Mouse (Mus musculus) forebrain, embryonic 11.5 days (tissue): ENCODE measurements around the gene Itga2b. TPM values are rescaled to one million over a fixed set of nuclear protein-coding genes. Genes with fewer than 3 reads are reported as not detected.

ENCODE experiments used
- ATAC-seq: fragments of 200-750 bp; cut with Nextera tagmentation; replicated peaks from 2 replicates; pipeline ENCODE4 v1.8.0; 2017; ENCODE audit warnings: moderate TSS enrichment; ENCODE audit not compliant: low FRiP score
- DNase-seq: peaks from one replicate; pipeline ENCODE4 v3.0.0-alpha.2; 2017; ENCODE audit warnings: low spot score
- H3K27ac ChIP-seq: fragments of 300-500 bp; sonication (generic); 2 replicates; pipeline ENCODE4 v1.5.1; 2014; ENCODE audit warnings: low read depth, low read length
- H3K27me3 ChIP-seq: fragments of 300-500 bp; sonication (generic); 2 replicates; pipeline ENCODE4 v1.6.1; 2014; ENCODE audit warnings: mild to moderate bottlenecking, low read length, mixed read lengths; ENCODE audit not compliant: control insufficient read depth, insufficient read depth
- H3K36me3 ChIP-seq: fragments of 300-500 bp; sonication (generic); 2 replicates; pipeline ENCODE4 v1.6.1; 2014; ENCODE audit warnings: mild to moderate bottlenecking, low read length, moderate library complexity, mixed read lengths; ENCODE audit not compliant: control insufficient read depth, insufficient read depth
- H3K4me1 ChIP-seq: fragments of 300-500 bp; sonication (generic); replicated peaks from 2 replicates; pipeline ENCODE4 v1.6.1; 2014; ENCODE audit warnings: low read length, mixed read lengths; ENCODE audit not compliant: control insufficient read depth, insufficient read depth
- H3K4me2 ChIP-seq: fragments of 300-500 bp; sonication (generic); 2 replicates; pipeline ENCODE4 v1.6.1; 2014; ENCODE audit warnings: low read depth, mild to moderate bottlenecking, low read length, moderate library complexity, mixed read lengths; ENCODE audit not compliant: severe bottlenecking
- H3K4me3 ChIP-seq: fragments of 300-500 bp; sonication (generic); 2 replicates; pipeline ENCODE4 v1.5.1; 2014; ENCODE audit warnings: low read depth, low read length
- H3K9ac ChIP-seq: fragments of 300-500 bp; sonication (generic); 2 replicates; pipeline ENCODE4 v1.6.1; 2014; ENCODE audit warnings: low read length
- H3K9me3 ChIP-seq: fragments of 300-500 bp; sonication (generic); 2 replicates; pipeline ENCODE4 v1.6.1; 2016; ENCODE audit warnings: low read length, mixed read lengths; ENCODE audit not compliant: control insufficient read depth
- WGBS: fragments of 180-500 bp; shearing (Covaris S2); extraction: QIAGEN DNeasy Blood & Tissue Kit; methylation state at CpG from one replicate; pipeline ENCODE4 v1.1.7; 2014; 5-methylcytosine and 5-hydroxymethylcytosine counted together
- polyA plus RNA-seq: library from polyadenylated mRNA; unstranded; fragments of >200 nt; fragmentation: Nextera tagmentation; extraction: Ambion mirVana; gene quantifications from 2 replicates; pipeline ENCODE4 v1.2.1, GENCODE M21; 2014

The Itga2b gene
- polyA plus RNA-seq, 1 experiment from 2014 or later = 5.0 TPM

DNA sequence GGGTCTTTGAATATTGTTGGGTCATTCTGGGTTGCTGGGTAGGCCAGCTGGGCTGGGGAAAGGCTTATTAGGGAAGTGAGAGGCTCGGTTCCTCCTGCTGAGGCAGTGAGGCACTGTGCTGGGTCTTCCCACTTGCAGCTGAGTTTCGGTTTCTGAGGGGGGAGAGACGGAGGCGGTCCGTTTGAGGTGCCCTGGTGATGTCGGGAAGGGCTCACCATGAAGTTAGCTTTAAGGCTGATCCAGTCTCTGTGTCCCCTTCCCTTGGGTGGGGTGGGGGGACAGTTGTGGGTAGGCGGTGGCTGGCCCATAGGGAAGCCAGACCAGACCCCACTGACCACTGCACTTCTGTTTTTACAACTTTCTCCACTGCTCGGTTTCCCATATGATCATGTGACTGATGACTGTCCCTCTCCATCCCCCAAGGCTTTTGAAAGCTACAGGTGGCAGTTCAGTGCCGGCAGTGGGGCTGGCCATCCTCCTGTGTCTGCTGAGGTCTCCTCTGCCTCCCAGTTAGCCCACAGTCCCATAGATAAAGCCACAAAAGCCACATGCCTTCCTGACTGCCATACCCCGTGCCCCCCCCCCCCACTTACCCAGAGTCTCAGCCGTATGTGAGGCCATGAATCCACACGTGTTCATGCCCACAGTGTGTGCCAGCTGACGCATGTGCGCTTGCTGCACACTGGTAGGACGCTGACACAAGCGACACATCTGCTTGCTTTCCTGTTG lies 37.6 kb downstream of the Itga2b start:
- Histone ChIP-seq H3K9me3 (no peaks in the 10 kb centered on the region), H3K27ac (no peak overlapping the region), H3K9ac (no peak overlapping the region), H3K4me2 (no peak overlapping the region), H3K4me3 (no peak overlapping the region), H3K27me3 (no peaks in the 10 kb centered on the region), H3K36me3 (no peaks in the 10 kb centered on the region; the same call in 1 of the 2 replicates), H3K4me1 (peaks cover 5% of the 10 kb centered on the region; the same call in 1 of the 2 replicates)
- ATAC-seq = no peak
- no peak for DNase-seq
- 73% methylated on average over 16 of the region's 16 CpGs for WGBS

DNA sequence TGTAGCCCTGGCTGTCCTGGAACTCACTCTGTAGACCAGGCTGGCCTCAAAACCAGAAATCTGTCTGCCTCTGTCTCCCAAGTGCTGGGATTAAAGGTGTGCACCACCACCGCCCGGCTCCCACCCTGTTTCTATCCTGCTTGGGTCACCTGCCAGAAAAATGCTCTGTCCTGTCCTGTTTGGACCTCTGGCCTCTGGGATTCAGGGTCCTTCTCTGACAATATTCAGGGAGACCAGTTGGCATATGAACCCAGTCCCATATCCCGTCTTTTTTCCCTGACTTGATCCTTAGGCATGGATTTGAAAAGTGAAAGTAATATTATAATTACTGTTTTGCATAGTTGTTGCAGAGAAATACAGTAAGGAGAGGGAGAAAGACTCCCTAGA lies 38.2 kb downstream of the Itga2b start:
- Histone ChIP-seq H3K4me2 (no peak overlapping the region), H3K9me3 (no peaks in the 10 kb centered on the region), H3K27ac (no peak overlapping the region), H3K36me3 (no peaks in the 10 kb centered on the region; the same call in 1 of the 2 replicates), H3K27me3 (no peaks in the 10 kb centered on the region), H3K9ac (no peak overlapping the region), H3K4me1 (no peaks in the 10 kb centered on the region; the same call in 1 of the 2 replicates), H3K4me3 (no peak overlapping the region)
- WGBS = 85% methylated on average over 3 of the region's 3 CpGs
- no peak for ATAC-seq
- no peak for DNase-seq

DNA sequence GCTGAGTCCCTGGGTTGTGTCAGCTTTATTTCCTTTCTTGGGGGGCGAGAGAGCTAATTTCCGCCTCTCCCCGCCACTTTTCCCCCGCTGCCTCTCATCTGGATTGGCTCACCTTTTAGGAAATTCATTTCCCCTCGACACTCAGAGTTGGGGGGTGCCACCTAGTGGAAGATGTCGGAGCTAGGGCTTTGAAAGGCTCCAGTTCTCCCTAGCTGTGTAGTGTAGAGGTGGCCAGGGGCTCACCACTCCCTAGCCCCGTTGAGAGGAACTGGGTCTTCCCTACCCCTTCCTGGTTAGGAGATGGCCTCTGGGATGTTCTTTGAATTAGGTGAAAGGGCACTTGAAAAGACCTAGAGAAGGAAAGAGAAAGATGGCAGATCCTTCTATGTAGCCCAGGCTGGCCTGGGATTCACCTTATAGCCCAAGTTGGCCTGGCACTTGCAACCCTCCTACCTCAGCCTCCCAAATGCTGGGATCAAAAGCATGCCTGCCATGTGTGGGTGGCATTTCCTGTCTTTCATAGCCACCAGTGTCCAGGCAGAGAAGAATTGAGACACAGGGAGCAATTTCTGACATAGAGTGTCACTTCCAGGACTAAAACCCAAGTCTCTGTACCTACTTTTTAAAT lies 38.8 kb downstream of the Itga2b start:
- DNase-seq (peak; percentile 84), ATAC-seq (peak; percentile 49; the same call in 1 of the 2 replicates)
- Histone ChIP-seq H3K9me3 (no peaks in the 10 kb centered on the region), H3K4me2 (peak overlapping the region; percentile 94), H3K4me1 (no peaks in the 10 kb centered on the region; the same call in 1 of the 2 replicates), H3K4me3 (peak overlapping the region; percentile 56), H3K27me3 (no peaks in the 10 kb centered on the region), H3K36me3 (no peaks in the 10 kb centered on the region; the same call in 1 of the 2 replicates), H3K9ac (peak overlapping the region; percentile 59), H3K27ac (no peak overlapping the region)
- WGBS = under 1% methylated on average over 7 of the region's 7 CpGs

DNA sequence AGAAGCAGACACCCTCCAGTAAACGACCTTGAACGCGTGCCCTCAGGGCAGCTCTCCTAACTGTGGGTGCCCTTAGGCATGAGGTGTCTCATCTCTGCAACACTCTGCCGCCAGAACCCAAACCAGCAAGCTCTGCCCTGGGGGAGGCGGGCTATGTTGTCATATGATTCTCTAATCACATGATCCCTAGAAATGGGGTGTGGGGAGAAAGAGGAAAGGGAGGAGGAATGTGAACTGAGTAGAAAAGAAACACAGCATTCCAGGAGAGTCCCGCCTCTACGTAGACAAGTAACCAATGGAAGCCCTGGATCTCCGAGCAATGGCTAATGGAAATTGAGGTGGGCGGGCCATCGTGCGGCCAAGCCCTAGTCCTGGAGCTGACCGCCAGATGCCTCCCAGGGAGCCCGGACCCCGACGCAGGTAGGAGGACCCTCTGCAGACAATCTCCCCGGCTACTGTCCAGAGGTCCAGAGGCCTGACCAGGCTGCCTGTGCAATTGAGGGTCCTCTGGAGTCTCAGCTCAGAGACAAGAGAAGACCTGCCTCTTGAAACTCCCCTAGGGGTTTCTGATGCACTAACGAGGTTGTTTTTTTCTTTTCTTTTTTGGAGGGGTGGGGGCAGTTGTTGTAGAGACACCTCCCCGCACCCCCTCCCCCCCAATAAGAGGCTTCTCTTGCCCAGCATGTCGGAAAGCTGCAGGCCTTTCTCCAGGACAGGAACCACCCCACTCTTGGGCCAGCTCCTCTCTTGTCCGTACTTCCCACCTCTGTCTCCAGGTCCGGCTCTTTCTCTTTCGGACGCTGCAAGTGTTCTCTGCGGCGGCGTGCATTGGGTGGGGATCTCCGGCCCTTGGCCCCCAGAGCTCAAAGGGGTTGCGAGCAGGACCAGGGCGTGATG lies 39.6 kb downstream of the Itga2b start, which contains the start of gene Grn:
Gene Grn (plus strand): TSS at position 195 of the 897 bp plus-strand sequence.
- Histone ChIP-seq H3K27me3 (no peaks in the 10 kb centered on the region), H3K36me3 (no peaks in the 10 kb centered on the region), H3K27ac (peak within 1 kb of the TSS; percentile 33; the same call in 1 of the 2 replicates), H3K4me2 (peak within 1 kb of the TSS; percentile 94), H3K9ac (peak within 1 kb of the TSS; percentile 59), H3K4me3 (peak within 1 kb of the TSS; percentile 56), H3K4me1 (no peaks in the 10 kb centered on the region; the same call in 1 of the 2 replicates), H3K9me3 (no peaks in the 10 kb centered on the region)
- WGBS = under 1% methylated on average over 28 of the region's 29 CpGs
- peak; percentile 93 for ATAC-seq
- peak; percentile 90 for DNase-seq

DNA sequence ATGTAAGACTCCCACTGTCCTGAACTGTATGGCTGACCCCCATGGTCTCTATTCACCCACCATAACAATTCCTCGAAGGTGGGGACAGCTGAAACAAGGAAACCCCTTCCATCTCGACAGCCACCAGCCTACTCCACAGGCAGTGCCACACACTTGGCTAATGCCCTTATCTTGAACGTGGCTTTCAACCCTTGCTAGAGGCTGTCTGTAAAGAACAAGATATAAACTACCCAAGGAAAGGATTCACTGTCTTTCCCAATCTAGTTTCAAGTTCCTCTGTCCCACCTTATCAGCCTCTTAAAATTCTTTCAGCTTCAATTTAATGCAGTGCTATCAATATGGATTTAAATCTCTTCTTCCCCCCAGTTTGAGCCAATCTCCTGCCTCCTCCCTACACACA lies 40.4 kb downstream of the Itga2b start:
- no peaks in the 10 kb centered on the region for H3K9me3 ChIP-seq

DNA sequence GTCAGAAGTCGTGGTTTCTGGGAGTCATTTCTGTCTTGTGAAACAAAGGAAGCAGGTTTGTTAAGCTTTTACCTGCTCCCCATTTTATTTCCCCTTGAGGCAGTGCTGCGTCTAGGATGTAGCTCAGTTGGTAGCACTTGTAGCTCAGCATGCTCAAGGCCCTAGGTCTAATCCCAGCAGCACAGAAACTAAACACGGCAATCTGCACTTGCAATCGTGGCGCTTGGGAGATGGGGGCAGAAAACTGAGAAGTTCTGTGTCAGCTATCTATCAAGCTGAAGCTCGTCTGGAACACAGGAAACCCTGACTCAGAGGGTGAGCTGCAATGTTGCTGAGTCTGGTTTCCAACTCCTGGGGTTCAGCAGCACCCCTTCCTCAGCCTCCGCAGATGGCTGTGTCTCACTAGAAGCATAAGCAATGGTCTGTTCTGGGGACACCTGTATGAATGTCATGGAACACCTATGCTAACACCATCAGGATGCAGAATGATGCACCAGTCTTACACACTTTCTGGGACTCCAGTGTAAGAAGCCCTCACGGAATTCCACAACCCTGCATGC lies 40.9 kb downstream of the Itga2b start:
- H3K9ac ChIP-seq = no peak overlapping the region
- no peaks in the 10 kb centered on the region for H3K9me3 ChIP-seq
- H3K4me2 ChIP-seq = no peak overlapping the region
- WGBS = 69% methylated on average over 8 of the region's 8 CpGs
- H3K27me3 ChIP-seq = no peaks in the 10 kb centered on the region
- DNase-seq (no peak), ATAC-seq (no peak)
- H3K36me3 ChIP-seq = no peaks in the 10 kb centered on the region
- no peak overlapping the region for H3K4me3 ChIP-seq
- no peak overlapping the region for H3K27ac ChIP-seq
- H3K4me1 ChIP-seq = no peaks in the 10 kb centered on the region; the same call in 1 of the 2 replicates

More for the DNA sequence above, 40.4 kb downstream of the Itga2b start:
- Histone ChIP-seq H3K4me1 (no peaks in the 10 kb centered on the region; the same call in 1 of the 2 replicates), H3K27ac (no peak overlapping the region), H3K27me3 (no peaks in the 10 kb centered on the region), H3K4me3 (peak overlapping the region; percentile 56), H3K9ac (peak overlapping the region; percentile 55), H3K4me2 (peak overlapping the region; percentile 94), H3K36me3 (no peaks in the 10 kb centered on the region)
- ATAC-seq (no peak), DNase-seq (no peak)
- WGBS = 52% methylated on average over 3 of the region's 3 CpGs

DNA sequence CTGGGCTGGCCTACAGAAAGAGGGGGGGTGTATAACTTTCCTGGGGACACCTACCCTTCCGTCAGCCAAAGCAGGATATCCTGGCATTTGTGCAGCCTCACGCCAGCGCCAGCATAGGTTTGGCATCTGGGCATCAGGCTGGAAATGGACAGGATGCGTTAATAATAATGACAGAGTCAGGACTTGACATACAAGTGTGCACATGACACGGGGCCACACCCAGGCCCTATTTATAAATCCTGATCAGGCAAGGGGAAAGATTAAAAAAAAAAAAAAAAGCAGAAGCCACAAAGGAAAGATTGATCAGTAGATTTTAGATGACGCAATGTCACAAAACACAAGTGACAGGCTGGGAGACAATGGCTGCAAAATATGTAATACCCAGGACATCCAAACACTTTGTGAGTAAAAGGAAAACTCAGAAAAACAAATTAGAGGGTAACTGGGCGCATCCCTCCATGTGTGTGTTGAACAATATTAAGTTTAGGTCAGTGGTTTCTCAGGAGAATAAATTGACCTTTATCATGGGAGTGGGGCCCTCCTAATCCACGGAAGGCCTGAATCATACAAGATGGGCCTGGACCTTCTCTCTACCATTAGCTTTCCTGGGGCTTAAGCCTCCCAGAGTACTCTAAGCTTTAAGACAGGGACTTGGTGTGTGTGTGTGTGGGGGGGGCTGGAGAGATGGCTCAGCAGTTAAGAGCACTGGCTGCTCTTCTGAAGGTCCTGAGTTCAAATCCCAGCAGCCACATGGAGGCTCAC lies 44.2 kb downstream of the Itga2b start:
- DNase-seq (no peak), ATAC-seq (no peak)
- Histone ChIP-seq H3K9ac (no peak overlapping the region), H3K27me3 (no peaks in the 10 kb centered on the region), H3K4me3 (no peak overlapping the region), H3K36me3 (no peaks in the 10 kb centered on the region), H3K27ac (no peak overlapping the region), H3K9me3 (no peaks in the 10 kb centered on the region), H3K4me2 (no peak overlapping the region), H3K4me1 (no peaks in the 10 kb centered on the region; the same call in 1 of the 2 replicates)
- WGBS = 85% methylated on average over 8 of the region's 8 CpGs
